Comparison of ENCODE assay signal across 8 mouse cellular contexts in genomic region chr14:55763166-55763565, GRCm38 (mm10). TPM values are rescaled to one million over a fixed set of nuclear protein-coding genes. Genes with fewer than 3 reads are reported as not detected.
DNase-seq lines count a peak whose midpoint lies in the region; ATAC-seq and TF ChIP-seq lines count a peak whose summit lies in the region.

No protein-coding gene starts in this region.

- peaks cover 74% of the 10 kb centered on the region for H3K27me3 ChIP-seq in embryonic facial prominence, embryonic 13.5 days
- H3K27me3 ChIP-seq in intestine, embryonic 16.5 days (replicated peaks; ENCODE audit: control insufficient read depth, insufficient read depth, low read length): peaks cover 23% of the 10 kb centered on the region
- peaks cover 72% of the 10 kb centered on the region for H3K27me3 ChIP-seq in forebrain, embryonic 13.5 days

- no peaks in the 10 kb centered on the region for H3K79me2 ChIP-seq in macrophage (ENCODE audit: inconsistent target)

- H3K9ac ChIP-seq in embryonic facial prominence, embryonic 13.5 days: peak overlapping the region; percentile 79
- no peak overlapping the region for H3K9ac ChIP-seq in intestine, embryonic 16.5 days (ENCODE audit: low read depth, low read length)
- H3K9ac ChIP-seq in forebrain, embryonic 13.5 days: no peak overlapping the region

- peaks cover 24% of the 10 kb centered on the region for H3K4me1 ChIP-seq in embryonic facial prominence, embryonic 13.5 days
- peaks cover 23% of the 10 kb centered on the region for H3K4me1 ChIP-seq in intestine, embryonic 16.5 days (ENCODE audit: control insufficient read depth, insufficient read depth, low read length)
- H3K4me1 ChIP-seq in forebrain, embryonic 13.5 days: peaks cover 14% of the 10 kb centered on the region

- peak overlapping the region; percentile 93 for H3K4me2 ChIP-seq in embryonic facial prominence, embryonic 13.5 days
- 0 out of 2 replicates have a peak overlapping the region, but pooled peaks have one; percentile 100 for H3K4me2 ChIP-seq in intestine, embryonic 16.5 days (ENCODE audit: low read depth, low read length)
- no peak overlapping the region for H3K4me2 ChIP-seq in forebrain, embryonic 13.5 days

- H3K9me3 ChIP-seq in embryonic facial prominence, embryonic 13.5 days: no peaks in the 10 kb centered on the region
- no peaks in the 10 kb centered on the region for H3K9me3 ChIP-seq in intestine, embryonic 16.5 days (ENCODE audit: control insufficient read depth, low read length)
- no peaks in the 10 kb centered on the region for H3K9me3 ChIP-seq in forebrain, embryonic 13.5 days (replicated peaks)

- no peak overlapping the region for H3K4me3 ChIP-seq in layer of hippocampus, adult 2 months
- H3K4me3 ChIP-seq in embryonic facial prominence, embryonic 13.5 days: peak overlapping the region; percentile 58; the same call in 1 of the 2 replicates
- no peak overlapping the region for H3K4me3 ChIP-seq in intestine, embryonic 16.5 days (ENCODE audit: low read length)
- no peak overlapping the region for H3K4me3 ChIP-seq in macrophage (ENCODE audit: inconsistent target)
- H3K4me3 ChIP-seq in forebrain, embryonic 13.5 days: no peak overlapping the region

- H3K27ac ChIP-seq in layer of hippocampus, adult 2 months: peak overlapping the region; percentile 72; the same call in 1 of the 2 replicates
- no peak overlapping the region for H3K27ac ChIP-seq in embryonic facial prominence, embryonic 13.5 days
- peak overlapping the region; percentile 1; the same call in 1 of the 2 replicates for H3K27ac ChIP-seq in intestine, embryonic 16.5 days (ENCODE audit: low read length)
- peak overlapping the region; percentile 71 for H3K27ac ChIP-seq in macrophage
- H3K27ac ChIP-seq in forebrain, embryonic 13.5 days: no peak overlapping the region

- no peak for ATAC-seq in embryonic facial prominence, embryonic 13.5 days (ENCODE audit: insufficient number of reproducible peaks, insufficient read depth, low FRiP score, low TSS enrichment, low read depth)
- no peak for ATAC-seq in intestine, embryonic 16.5 days
- no peak for ATAC-seq in inflammation-experienced regulatory T-cells, adult 6 months
- ATAC-seq in forebrain, embryonic 13.5 days: no peak

- no peaks in the 10 kb centered on the region for H3K36me3 ChIP-seq in embryonic facial prominence, embryonic 13.5 days
- no peaks in the 10 kb centered on the region for H3K36me3 ChIP-seq in intestine, embryonic 16.5 days (ENCODE audit: control insufficient read depth, insufficient read depth, low read length)
- no peaks in the 10 kb centered on the region for H3K36me3 ChIP-seq in macrophage (ENCODE audit: inconsistent target)
- H3K36me3 ChIP-seq in forebrain, embryonic 13.5 days (ENCODE audit: poor library complexity, severe bottlenecking): no peaks in the 10 kb centered on the region

- no peak for DNase-seq in layer of hippocampus, adult 2 months (ENCODE audit: low spot score in 2 of 2)
- DNase-seq in layer of hippocampus, adult 18-20 months (ENCODE audit: low spot score in 2 of 2): no peak
- no peak for DNase-seq in gastrocnemius, postnatal 4 days (ENCODE audit: low spot score in 2 of 2)

- TF ChIP-seq CTCF in layer of hippocampus, adult 2 months (conservative IDR thresholded peaks at IDR 0.05): no peak

- 59% methylated on average over 7 of the region's 7 CpGs for WGBS in embryonic facial prominence, embryonic 13.5 days
- WGBS in intestine, embryonic 16.5 days: 63% methylated on average over 7 of the region's 7 CpGs
- WGBS in macrophage (ENCODE audit: missing documents): 5% methylated on average over 7 of the region's 7 CpGs
- 63% methylated on average over 7 of the region's 7 CpGs for WGBS in forebrain, embryonic 13.5 days

RNA-seq across cellular contexts. Expression of gene Ltb4r2, which starts 1.9 kb away (rescaled TPM):
- total RNA-seq in layer of hippocampus, adult 2 months (2021): under 1 TPM in 1 of 2 experiments, not detected in 1; 0.22 TPM
- under 1 TPM; 0.12 to 0.13 TPM for total RNA-seq in layer of hippocampus, adult 18-20 months (2021)
- 0.51 and 0.56 TPM in 2 replicates for polyA plus RNA-seq in embryonic facial prominence, embryonic 13.5 days (2015; fragmentation: Nextera tagmentation; extraction: Ambion mirVana)
- polyA plus RNA-seq in intestine, embryonic 16.5 days (2015; fragmentation: Nextera tagmentation; extraction: Ambion mirVana): 0.35 and 0.82 TPM in 2 replicates
- 1 to 10 TPM in 1 of 26 experiments, under 1 TPM in 13, not detected in 12; 0.19 to 1.1 (median 0.33) TPM for total RNA-seq in macrophage (2018; cell fraction: chromatin; rRNA removed)
- under 1 TPM in 7 of 26 experiments, not detected in 19; 0.03 to 0.09 (median 0.05) TPM for total RNA-seq in macrophage (2018; cell fraction: cytosol; rRNA removed)
- under 1 TPM in 14 of 26 experiments, not detected in 12; 0.11 to 0.50 (median 0.17) TPM for total RNA-seq in macrophage (2018; cell fraction: nucleus; rRNA removed)
- 0.10 TPM in 1 of 3 replicates, not detected in the others for polyA plus RNA-seq in macrophage (2018)
- total RNA-seq in gastrocnemius, postnatal 4 days (2021): under 1 TPM; 0.13 to 0.20 TPM
- polyA plus RNA-seq in inflammation-experienced regulatory T-cells, adult 6 months (2017; shearing (Covaris generic)): not detected
- 0.18 and 0.29 TPM in 2 replicates for polyA plus RNA-seq in forebrain, embryonic 13.5 days (2015; fragmentation: Nextera tagmentation; extraction: Ambion mirVana)

RNA-seq across cellular contexts. Expression of gene Ltb4r1, which starts 2.6 kb away (rescaled TPM):
- not detected for total RNA-seq in layer of hippocampus, adult 2 months (2021)
- under 1 TPM in 1 of 2 experiments, not detected in 1; 0.45 TPM for total RNA-seq in layer of hippocampus, adult 18-20 months (2021)
- 0.58 and 1.1 TPM in 2 replicates for polyA plus RNA-seq in embryonic facial prominence, embryonic 13.5 days (2015; fragmentation: Nextera tagmentation; extraction: Ambion mirVana)
- 1.0 and 1.1 TPM in 2 replicates for polyA plus RNA-seq in intestine, embryonic 16.5 days (2015; fragmentation: Nextera tagmentation; extraction: Ambion mirVana)
- under 1 TPM in 1 of 26 experiments, not detected in 25; 0.65 TPM for total RNA-seq in macrophage (2018; cell fraction: chromatin; rRNA removed)
- under 1 TPM; 0.11 to 0.69 (median 0.31) TPM for total RNA-seq in macrophage (2018; cell fraction: cytosol; rRNA removed)
- 1 to 10 TPM in 1 of 26 experiments, under 1 TPM in 11, not detected in 14; 0.29 to 1.1 (median 0.52) TPM for total RNA-seq in macrophage (2018; cell fraction: nucleus; rRNA removed)
- polyA plus RNA-seq in macrophage (2018): 0.25 to 0.33 TPM (median 0.32 TPM) in 3 replicates
- under 1 TPM; 0.49 to 0.64 TPM for total RNA-seq in gastrocnemius, postnatal 4 days (2021)
- 10 to 100 TPM in 1 of 3 experiments, 1 to 10 TPM in 1, under 1 TPM in 1; 0.57 to 16.6 (median 3.8) TPM for polyA plus RNA-seq in inflammation-experienced regulatory T-cells, adult 6 months (2017; shearing (Covaris generic))
- polyA plus RNA-seq in forebrain, embryonic 13.5 days (2015; fragmentation: Nextera tagmentation; extraction: Ambion mirVana): 0.45 TPM in 1 of 2 replicates, not detected in the other

RNA-seq across cellular contexts. Expression of gene Cideb, which starts 4.9 kb away (rescaled TPM):
- 1 to 10 TPM; 1.4 to 1.6 TPM for total RNA-seq in layer of hippocampus, adult 2 months (2021)
- total RNA-seq in layer of hippocampus, adult 18-20 months (2021): 1 to 10 TPM; 1.7 to 2.2 TPM
- polyA plus RNA-seq in embryonic facial prominence, embryonic 13.5 days (2015; fragmentation: Nextera tagmentation; extraction: Ambion mirVana): 0.18 and 1.2 TPM in 2 replicates
- 118 and 152 TPM in 2 replicates for polyA plus RNA-seq in intestine, embryonic 16.5 days (2015; fragmentation: Nextera tagmentation; extraction: Ambion mirVana)
- total RNA-seq in macrophage (2018; cell fraction: chromatin; rRNA removed): under 1 TPM in 2 of 26 experiments, not detected in 24; 0.70 to 0.99 TPM
- total RNA-seq in macrophage (2018; cell fraction: cytosol; rRNA removed): under 1 TPM in 25 of 26 experiments, not detected in 1; 0.15 to 0.77 (median 0.41) TPM
- under 1 TPM in 3 of 26 experiments, not detected in 23; 0.45 to 0.98 (median 0.54) TPM for total RNA-seq in macrophage (2018; cell fraction: nucleus; rRNA removed)
- polyA plus RNA-seq in macrophage (2018): 0.22 to 0.72 TPM (median 0.41 TPM) in 3 replicates
- total RNA-seq in gastrocnemius, postnatal 4 days (2021): under 1 TPM in 1 of 2 experiments, not detected in 1; 0.36 TPM
- not detected for polyA plus RNA-seq in inflammation-experienced regulatory T-cells, adult 6 months (2017; shearing (Covaris generic))
- polyA plus RNA-seq in forebrain, embryonic 13.5 days (2015; fragmentation: Nextera tagmentation; extraction: Ambion mirVana): 0.20 and 0.23 TPM in 2 replicates

RNA-seq across cellular contexts. Expression of gene Nop9, which starts 17.7 kb away (rescaled TPM):
- total RNA-seq in layer of hippocampus, adult 2 months (2021): 10 to 100 TPM; 11.8 to 13.1 TPM
- 10 to 100 TPM; 11.7 to 14.5 TPM for total RNA-seq in layer of hippocampus, adult 18-20 months (2021)
- 35.5 and 47.6 TPM in 2 replicates for polyA plus RNA-seq in embryonic facial prominence, embryonic 13.5 days (2015; fragmentation: Nextera tagmentation; extraction: Ambion mirVana)
- polyA plus RNA-seq in intestine, embryonic 16.5 days (2015; fragmentation: Nextera tagmentation; extraction: Ambion mirVana): 28.3 and 33.6 TPM in 2 replicates
- total RNA-seq in macrophage (2018; cell fraction: chromatin; rRNA removed): 10 to 100 TPM in 16 of 26 experiments, 1 to 10 TPM in 10; 2.6 to 24.3 (median 11.7) TPM
- 10 to 100 TPM in 25 of 26 experiments, 1 to 10 TPM in 1; 10.0 to 18.1 (median 15.1) TPM for total RNA-seq in macrophage (2018; cell fraction: cytosol; rRNA removed)
- total RNA-seq in macrophage (2018; cell fraction: nucleus; rRNA removed): 10 to 100 TPM in 13 of 26 experiments, 1 to 10 TPM in 13; 6.7 to 21.8 (median 10.0) TPM
- polyA plus RNA-seq in macrophage (2018): 9.3 to 22.6 TPM (median 12.9 TPM) in 3 replicates
- total RNA-seq in gastrocnemius, postnatal 4 days (2021): 10 to 100 TPM; 16.9 to 18.5 TPM
- 1 to 10 TPM; 4.1 to 8.4 (median 5.4) TPM for polyA plus RNA-seq in inflammation-experienced regulatory T-cells, adult 6 months (2017; shearing (Covaris generic))
- polyA plus RNA-seq in forebrain, embryonic 13.5 days (2015; fragmentation: Nextera tagmentation; extraction: Ambion mirVana): 44.4 and 46.4 TPM in 2 replicates

RNA-seq across cellular contexts. Expression of gene Dhrs1, which starts 17.7 kb away (rescaled TPM):
- 10 to 100 TPM; 82.4 to 91.1 TPM for total RNA-seq in layer of hippocampus, adult 2 months (2021)
- 10 to 100 TPM; 83.2 to 98.7 TPM for total RNA-seq in layer of hippocampus, adult 18-20 months (2021)
- polyA plus RNA-seq in embryonic facial prominence, embryonic 13.5 days (2015; fragmentation: Nextera tagmentation; extraction: Ambion mirVana): 84.5 and 102 TPM in 2 replicates
- 151 and 173 TPM in 2 replicates for polyA plus RNA-seq in intestine, embryonic 16.5 days (2015; fragmentation: Nextera tagmentation; extraction: Ambion mirVana)
- total RNA-seq in macrophage (2018; cell fraction: chromatin; rRNA removed): 10 to 100 TPM in 16 of 26 experiments, 1 to 10 TPM in 10; 2.4 to 54.9 (median 15.8) TPM
- 100 to 1,000 TPM in 25 of 26 experiments, 10 to 100 TPM in 1; 99.1 to 153 (median 123) TPM for total RNA-seq in macrophage (2018; cell fraction: cytosol; rRNA removed)
- total RNA-seq in macrophage (2018; cell fraction: nucleus; rRNA removed): 10 to 100 TPM; 11.3 to 72.5 (median 41.3) TPM
- polyA plus RNA-seq in macrophage (2018): 63.5 to 108 TPM (median 106 TPM) in 3 replicates
- total RNA-seq in gastrocnemius, postnatal 4 days (2021): 10 to 100 TPM; 40.1 to 41.3 TPM
- polyA plus RNA-seq in inflammation-experienced regulatory T-cells, adult 6 months (2017; shearing (Covaris generic)): 10 to 100 TPM; 32.4 to 57.8 (median 46.5) TPM
- polyA plus RNA-seq in forebrain, embryonic 13.5 days (2015; fragmentation: Nextera tagmentation; extraction: Ambion mirVana): 77.1 and 78.8 TPM in 2 replicates

Comparison
In these comparisons a context has a peak if more than half of its experiments do, and no peak if none do; other contexts are left out.
1. H3K27ac ChIP-seq: peak in layer of hippocampus, adult 2 months (single experiment), intestine, embryonic 16.5 days (single experiment) and macrophage (single experiment); none in embryonic facial prominence, embryonic 13.5 days (single experiment) and forebrain, embryonic 13.5 days (single experiment).
2. RNA of gene Cideb, which starts 4.9 kb away (polyA plus RNA-seq): 118 to 152 TPM in intestine, embryonic 16.5 days; 0.22 to 0.72 TPM in macrophage, 0.20 to 0.23 TPM in forebrain, embryonic 13.5 days, 0.18 to 1.2 TPM in embryonic facial prominence, embryonic 13.5 days and not detected in inflammation-experienced regulatory T-cells, adult 6 months; every median in the first group is over 10 times any median in the second.